Mouse (Mus musculus) ES-E14 (cell line): Measurements from ENCODE around the gene Cbx8. TPM values are rescaled to one million over a fixed set of nuclear protein-coding genes. Genes with fewer than 3 reads are reported as not detected.

Experiments
- DNase-seq: peaks from one replicate; pipeline ENCODE4 v3.0.0-alpha.2; 2013; ENCODE audit warnings: low read depth, low spot score
- H3K27ac ChIP-seq: 2 replicates; pipeline ENCODE4 v1.5.1; 2012; ENCODE audit warnings: low read depth, mild to moderate bottlenecking, low read length, moderate library complexity, mixed read lengths; ENCODE audit not compliant: poor library complexity, insufficient read depth, severe bottlenecking
- H3K36me3 ChIP-seq: 2 replicates; pipeline ENCODE4 v1.6.1; 2012; ENCODE audit warnings: mild to moderate bottlenecking, low read length, moderate library complexity, mixed read lengths; ENCODE audit not compliant: control insufficient read depth, poor library complexity, insufficient read depth, severe bottlenecking
- H3K4me1 ChIP-seq, 2 experiments: fragments of 150-350 bp in 1 of 2; sonication (generic) in 1 of 2; 2 replicates each; pipeline ENCODE4 v1.6.1; 2012; ENCODE audit warnings: low read length in 2 of 2, mild to moderate bottlenecking in 1 of 2, mixed read lengths in 1 of 2; ENCODE audit not compliant: control insufficient read depth in 2 of 2, insufficient read depth in 2 of 2, poor library complexity in 1 of 2
- H3K4me3 ChIP-seq, 2 experiments: fragments of 150-350 bp in 1 of 2; sonication (generic) in 1 of 2; 2 replicates each; pipeline ENCODE4 v1.5.1; 2012; ENCODE audit warnings: low read length in 2 of 2, low read depth in 1 of 2, mild to moderate bottlenecking in 1 of 2, mixed read lengths in 1 of 2; ENCODE audit not compliant: insufficient read depth in 1 of 2, poor library complexity in 1 of 2, severe bottlenecking in 1 of 2
- H3K9ac ChIP-seq: 2 replicates; pipeline ENCODE4 v1.6.1; 2012; ENCODE audit warnings: low read depth, mild to moderate bottlenecking, low read length, mixed read lengths; ENCODE audit not compliant: poor library complexity, insufficient read depth, severe bottlenecking
- H3K9me3 ChIP-seq: fragments of 150-350 bp; sonication (generic); 2 replicates; pipeline ENCODE4 v1.6.1; 2012; ENCODE audit warnings: low read depth, mild to moderate bottlenecking, low read length; ENCODE audit not compliant: control insufficient read depth, insufficient read depth
- CHD2 ChIP-seq: IDR thresholded peaks from 2 replicates; pipeline ENCODE4 v1.6.1; 2014; ENCODE audit warnings: mild to moderate bottlenecking, low read depth, low read length, inconsistent platforms
- HCFC1 ChIP-seq: IDR thresholded peaks from 2 replicates; pipeline ENCODE4 v1.6.1; 2012; ENCODE audit warnings: low read length, inconsistent platforms, borderline replicate concordance; ENCODE audit not compliant: insufficient read depth
- MAFK ChIP-seq: IDR thresholded peaks from 2 replicates; pipeline ENCODE4 v1.6.1; 2014; ENCODE audit warnings: mild to moderate bottlenecking, low read depth, low read length, inconsistent platforms; ENCODE audit not compliant: insufficient read depth
- ZC3H11A ChIP-seq: IDR thresholded peaks from 2 replicates; pipeline ENCODE4 v1.6.1; 2012; ENCODE audit warnings: low read depth, mild to moderate bottlenecking, inconsistent platforms, low read length, borderline replicate concordance
- ZNF384 ChIP-seq: IDR thresholded peaks from 2 replicates; pipeline ENCODE4 v1.6.1; 2012; ENCODE audit warnings: low read depth, low read length, inconsistent platforms
- in situ Hi-C, 2 experiments: fragments of 600-800 bp; cut with MboI; formaldehyde crosslinking; loops; one replicate each; pipeline ENCODE4 v1.15.1; 2025; ENCODE audit warnings: low sequenced_read_pairs in 2 of 2, inconsistent platforms in 1 of 2; ENCODE audit not compliant: unreplicated experiment in 2 of 2
- total RNA-seq: library from RNA; depleted of rRNA; stranded (reverse); fragments of 300-350 nt; gene quantifications from 2 replicates; pipeline ENCODE4 v1.2.3, GENCODE M21; 2012

Gene Cbx8
- total RNA-seq, 1 experiment, result 1.2 TPM

DNA sequence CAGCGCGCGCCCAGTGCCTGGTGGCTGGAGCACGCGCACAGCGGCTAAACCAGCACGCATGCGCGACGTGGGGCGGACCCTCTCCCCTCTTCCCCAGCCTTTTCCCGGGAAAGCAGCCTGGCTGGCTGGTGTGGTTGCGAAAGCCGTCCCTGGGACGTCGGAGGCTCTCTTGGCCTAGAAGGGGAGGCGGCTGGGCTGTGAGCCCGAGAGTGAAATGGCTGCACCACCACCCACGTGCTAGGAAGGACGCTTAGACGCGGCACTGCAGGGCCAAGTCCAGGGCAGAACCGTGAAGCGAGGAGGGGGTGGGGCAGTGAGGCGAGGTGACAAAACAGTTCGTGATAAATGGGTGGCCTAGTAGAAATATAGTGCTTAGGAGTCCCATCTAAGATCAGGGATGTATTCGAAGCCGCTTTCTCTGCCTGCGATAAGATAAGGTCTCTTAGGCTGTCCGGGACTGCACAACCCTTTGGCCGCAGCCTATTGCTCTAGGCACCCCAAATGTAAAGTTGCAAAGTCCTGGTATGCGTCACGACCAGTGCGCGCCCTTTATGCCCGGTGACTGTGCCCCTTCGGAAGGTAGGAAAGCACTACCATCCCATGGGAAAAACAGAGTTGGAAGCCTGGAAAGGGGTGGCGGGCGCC is 6.0 kb upstream of the Cbx8 start:
- Histone ChIP-seq H3K4me3 (peak overlapping the region in 1 of 2 experiments; percentile 8; a peak in 1 of 4 replicates), H3K9ac (no peak overlapping the region), H3K36me3 (no peaks in the 10 kb centered on the region), H3K9me3 (no peaks in the 10 kb centered on the region), H3K4me1 (peaks cover 0 to 17% of the 10 kb centered on the region in 2 experiments; a peak in 2 of 4 replicates), H3K27ac (no peak overlapping the region)
- DNase-seq, result no peak
- TF ChIP-seq HCFC1 (no peak), CHD2 (no peak), ZC3H11A (no peak), ZNF384 (no peak), MAFK (no peak)
- in situ Hi-C loops, result loop anchor here in 1 of 2 experiments (5.0 to 10.0 kb wide), 2 partner anchors 36 to 498 kb away; partner anchors contain the start of gene Nptx1

GRCm38 (mm10) chr11:119044551-119045337 is 4.0 kb upstream of the Cbx8 start:
- in situ Hi-C loops, result loop anchor here in 1 of 2 experiments (5.0 to 10.0 kb wide), 2 partner anchors 38 to 500 kb away; partner anchors contain the start of gene Nptx1
- no peak overlapping the region for H3K27ac ChIP-seq

DNA sequence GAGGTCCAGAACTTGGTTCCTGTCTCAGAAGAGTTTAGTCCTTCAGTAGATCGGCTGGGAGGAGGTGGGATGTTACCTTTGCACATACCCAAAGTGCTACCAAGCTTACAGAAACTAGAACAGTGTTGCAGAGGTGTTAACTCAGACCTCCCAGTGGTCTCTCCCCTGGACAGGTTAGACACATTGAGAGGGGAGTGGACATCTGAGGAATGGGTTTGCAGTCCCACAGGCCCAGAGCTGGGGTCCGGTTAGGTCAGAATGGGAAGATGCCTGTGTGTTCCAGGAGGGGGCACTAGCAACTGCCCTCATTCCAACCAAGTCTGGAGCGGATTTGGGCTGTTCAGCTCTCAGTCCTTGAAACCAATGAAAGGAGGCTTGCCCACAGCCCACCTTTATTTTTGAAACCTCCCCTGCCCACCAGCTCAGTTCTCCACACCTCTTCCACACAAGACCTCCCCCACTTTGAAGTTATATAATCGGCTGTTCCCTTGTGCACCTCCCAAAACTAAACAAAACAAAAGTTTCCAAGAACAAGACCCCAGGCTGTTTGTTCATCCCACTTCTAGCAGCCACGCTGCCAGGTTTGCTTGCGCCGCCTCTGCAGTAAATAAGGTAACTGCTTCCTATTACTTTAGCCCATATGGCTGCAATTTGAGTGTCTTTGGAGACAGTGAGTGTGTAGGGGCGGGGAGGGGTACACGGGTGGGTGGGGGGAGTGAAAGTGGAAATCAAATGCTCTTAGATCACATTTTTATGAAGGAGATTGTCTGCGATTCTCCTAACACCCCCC is 3.2 kb upstream of the Cbx8 start:
- H3K36me3 ChIP-seq, result no peaks in the 10 kb centered on the region
- H3K9me3 ChIP-seq, result no peaks in the 10 kb centered on the region
- no peak for DNase-seq
- no peak for TF ChIP-seq MAFK
- no peak for TF ChIP-seq HCFC1
- TF ChIP-seq ZC3H11A, result no peak
- no peak overlapping the region for H3K4me3 ChIP-seq
- H3K4me1 ChIP-seq, result peaks cover 0 to 19% of the 10 kb centered on the region in 2 experiments; a peak in 2 of 4 replicates
- no peak overlapping the region for H3K27ac ChIP-seq
- in situ Hi-C loops, result loop anchor here in 1 of 2 experiments (10.0 kb wide), 1 partner anchor 501 kb away; the partner anchor contains the start of gene Nptx1
- no peak overlapping the region for H3K9ac ChIP-seq

More at GRCm38 (mm10) chr11:119044551-119045337, 4.0 kb upstream of the Cbx8 start:
- H3K36me3 ChIP-seq, result no peaks in the 10 kb centered on the region
- no peak overlapping the region for H3K4me3 ChIP-seq
- H3K4me1 ChIP-seq, result peaks cover 0 to 19% of the 10 kb centered on the region in 2 experiments; a peak in 2 of 4 replicates
- no peak for TF ChIP-seq HCFC1
- TF ChIP-seq ZC3H11A, result no peak
- no peak for DNase-seq
- no peaks in the 10 kb centered on the region for H3K9me3 ChIP-seq
- no peak overlapping the region for H3K9ac ChIP-seq

DNA sequence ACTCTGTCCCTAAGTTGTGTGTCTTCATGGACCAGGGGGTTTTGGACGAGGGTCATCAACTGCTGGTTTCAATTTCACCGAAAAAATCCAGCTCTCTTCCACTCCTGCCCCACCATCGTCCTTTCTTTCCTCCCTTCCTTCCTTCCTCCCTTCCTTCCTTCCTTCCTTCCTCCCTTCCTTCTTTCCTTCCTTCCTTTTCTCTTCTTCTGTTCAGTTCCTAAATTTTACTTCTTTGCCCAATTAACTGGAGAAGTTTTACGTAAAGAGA is 2.4 kb upstream of the Cbx8 start:
- Histone ChIP-seq H3K4me1 (peaks cover 0 to 19% of the 10 kb centered on the region in 2 experiments; a peak in 2 of 4 replicates), H3K4me3 (no peak overlapping the region), H3K27ac (no peak overlapping the region), H3K36me3 (no peaks in the 10 kb centered on the region), H3K9me3 (no peaks in the 10 kb centered on the region), H3K9ac (no peak overlapping the region)
- TF ChIP-seq CHD2 (no peak), HCFC1 (no peak), ZNF384 (no peak), ZC3H11A (no peak), MAFK (no peak)
- DNase-seq, result no peak
- in situ Hi-C loops, result loop anchor here in 1 of 2 experiments (10.0 kb wide), 1 partner anchor 502 kb away; the partner anchor contains the start of gene Nptx1
